Mouse (Mus musculus) hematopoietic stem cell, adult 5-6 weeks (primary cell): ENCODE results near the gene Fam177a. TPM values are rescaled to one million over a fixed set of nuclear protein-coding genes. Genes with fewer than 3 reads are reported as not detected.
A peak's percentile ranks its signal among the peaks of the same experiment; 100 is the strongest.
"Not testable (repeated sequence)": the region's sequence is repeated elsewhere in the genome, so short reads cannot be mapped to it uniquely, and the experiment has no call there.

Experiments used
- ATAC-seq, 2 experiments: fragments of 125-278 bp in 1 of 2; replicated peaks in 1 of 2; 2 replicates each; pipeline ENCODE4 v1.8.0; 2016 to 2017; ENCODE audit warnings: inconsistent platforms in 2 of 2, mild to moderate bottlenecking in 2 of 2, moderate number of reproducible peaks in 2 of 2, low read depth in 1 of 2, moderate TSS enrichment in 1 of 2; ENCODE audit not compliant: low FRiP score in 2 of 2, poor library complexity in 2 of 2, severe bottlenecking in 2 of 2, insufficient read depth in 1 of 2, low TSS enrichment in 1 of 2
- total RNA-seq: library from RNA; stranded (forward); fragments of 172-1452, 232-1000 nt; gene quantifications from 2 replicates; pipeline ENCODE4 v1.2.3, GENCODE M21; 2017

Fam177a gene
- total RNA-seq, result 14.3 and 21.1 TPM in 2 replicates

DNA sequence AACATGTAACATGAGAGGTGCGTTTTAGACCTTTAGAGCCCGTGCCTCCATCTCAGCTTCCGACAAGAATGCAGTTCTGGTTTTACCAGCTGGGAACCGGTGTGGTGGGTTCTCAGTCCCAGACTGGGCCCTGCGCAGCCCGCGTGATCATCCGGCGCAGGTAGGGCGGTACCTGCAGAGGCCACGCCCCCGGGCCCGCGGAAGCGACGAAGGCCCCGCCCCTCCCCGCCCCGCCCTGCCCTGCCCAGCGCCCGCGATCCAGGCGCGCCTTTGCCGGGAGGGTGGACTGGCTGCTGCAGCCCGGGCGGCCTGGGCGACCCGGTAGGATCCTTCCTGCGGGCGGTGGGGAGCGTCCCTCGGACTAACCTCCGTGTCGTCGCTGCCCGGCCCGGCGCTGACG, at the start of gene Fam177a:
Gene Fam177a, plus strand, starts transcription at position 228 of the 400 bp plus-strand sequence.
- ATAC-seq, result peak; percentile 92 to 94

DNA sequence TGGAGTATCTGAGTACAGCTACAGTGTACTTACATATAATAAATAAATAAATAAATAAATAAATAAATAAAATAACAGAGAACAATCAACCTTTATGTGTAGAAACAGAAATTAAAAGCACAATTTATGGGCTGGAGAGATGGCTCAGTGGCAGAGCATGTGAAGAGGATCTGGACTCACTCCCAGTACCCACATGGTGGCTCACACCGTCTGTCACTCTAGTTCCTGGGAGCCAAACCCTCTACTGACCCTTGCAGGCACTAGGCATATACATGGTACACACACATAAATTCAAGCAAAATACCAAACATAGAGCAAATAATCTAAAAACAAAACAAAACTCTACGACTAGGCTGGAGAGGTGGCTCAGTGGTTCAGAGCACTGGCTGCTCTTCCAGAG, 49.0 kb upstream of the Fam177a start:
- ATAC-seq, result no peak

DNA sequence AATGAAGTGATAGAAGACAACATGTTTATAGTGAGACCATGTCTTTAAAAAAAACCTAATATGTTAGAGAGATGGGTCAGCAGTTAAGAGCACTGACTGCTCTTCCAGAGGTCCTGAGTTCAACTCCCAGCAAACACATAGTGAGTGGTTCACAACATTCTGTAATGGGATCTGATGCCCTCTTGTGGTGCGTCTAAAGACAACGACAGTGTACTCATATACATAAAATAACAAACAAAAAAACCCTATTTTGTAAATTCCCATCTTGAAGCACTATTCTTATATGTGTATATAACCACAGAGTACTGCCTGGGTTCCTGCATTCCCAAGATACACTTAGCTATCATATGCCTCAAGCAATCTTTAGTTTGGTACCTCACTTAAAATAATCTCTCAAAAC, 45.6 kb upstream of the Fam177a start:
- not testable (repeated sequence) for ATAC-seq

DNA sequence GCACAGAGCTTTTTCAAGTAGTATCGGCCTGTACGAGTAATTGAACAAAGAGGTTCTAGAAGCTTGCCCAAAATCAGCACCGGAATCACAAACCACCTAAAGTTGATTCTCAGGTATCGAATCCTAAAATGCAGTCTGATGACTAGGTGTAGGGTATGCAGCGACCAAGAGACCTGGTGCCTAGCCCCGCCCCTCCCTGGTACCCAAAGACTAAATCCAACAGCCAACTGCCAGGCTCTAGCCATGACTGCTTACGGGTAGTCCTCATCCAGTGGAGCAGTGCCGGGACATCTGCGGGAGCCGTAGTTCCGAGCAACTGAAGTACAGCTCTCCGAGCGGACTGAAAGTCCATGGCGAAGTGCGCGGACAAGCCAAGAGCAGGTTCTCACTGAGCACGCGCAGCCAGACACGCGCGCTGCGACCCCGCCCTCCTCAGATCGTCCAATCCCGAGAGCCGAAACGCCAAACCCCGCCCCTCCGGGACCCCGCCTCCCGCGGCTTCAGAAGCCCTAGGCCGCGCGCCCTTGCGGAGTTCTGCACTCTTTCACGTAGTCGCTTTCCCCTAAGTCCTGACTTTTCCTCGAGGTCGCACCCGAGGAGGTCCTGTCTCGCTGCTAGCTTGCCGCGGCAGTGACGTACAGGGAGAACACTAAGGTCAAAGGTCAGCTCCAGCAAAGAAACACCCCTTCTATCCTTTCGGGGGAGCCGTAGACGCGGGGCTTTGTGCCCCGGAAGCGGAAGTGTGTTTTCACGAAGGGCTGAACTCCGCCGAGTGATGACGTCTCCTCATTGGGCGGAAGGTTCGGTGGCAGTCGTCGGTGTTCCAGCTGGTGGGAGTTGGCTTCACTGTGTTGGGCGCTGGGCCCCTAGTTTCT, 44.3 kb upstream of the Fam177a start, which contains the start of the genes 2700097O09Rik and Srp54a:
Gene 2700097O09Rik, minus strand, starts transcription at position 385 of the 875 bp plus-strand sequence.
Gene Srp54a, plus strand, starts transcription at position 537 of the 875 bp plus-strand sequence.
- ATAC-seq, result peak; percentile 96

DNA sequence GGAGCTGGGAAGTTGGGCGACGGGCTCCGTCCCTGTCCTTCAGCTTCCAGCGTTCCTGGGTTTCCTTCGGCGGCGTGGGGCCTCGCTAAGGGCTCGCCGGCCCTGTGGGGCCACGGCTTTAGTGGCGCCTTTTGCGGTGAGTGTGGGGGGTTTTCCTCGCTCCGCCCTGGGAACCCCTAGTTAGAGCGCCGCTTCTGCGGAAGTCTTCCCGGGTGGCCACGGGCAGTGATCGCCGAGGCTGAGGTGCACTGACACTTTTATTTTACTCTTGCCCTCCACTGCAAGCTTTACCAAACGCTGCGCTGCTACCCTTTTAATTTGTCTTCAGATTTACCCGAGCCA, 43.7 kb upstream of the Fam177a start:
- ATAC-seq, result peak; percentile 24 to 51

DNA sequence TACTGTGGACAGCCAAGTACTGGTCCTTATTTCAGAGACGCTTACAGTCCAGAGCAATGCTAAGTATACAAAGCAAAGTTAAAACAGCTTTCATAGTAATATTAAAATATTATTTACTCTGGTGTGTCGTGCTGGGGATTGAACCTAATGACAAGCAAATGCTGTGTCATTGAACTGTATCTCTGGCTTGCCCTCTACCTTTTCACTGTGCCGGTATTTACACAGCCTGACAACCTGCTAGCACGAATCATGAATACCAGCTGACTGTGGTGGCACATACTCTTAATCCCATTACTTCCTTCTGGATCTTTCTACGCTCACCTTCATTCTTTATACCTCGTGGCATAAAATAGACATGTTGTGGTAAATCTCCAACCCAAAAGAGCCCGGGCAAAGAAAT, 32.1 kb upstream of the Fam177a start:
- not testable (repeated sequence) for ATAC-seq

DNA sequence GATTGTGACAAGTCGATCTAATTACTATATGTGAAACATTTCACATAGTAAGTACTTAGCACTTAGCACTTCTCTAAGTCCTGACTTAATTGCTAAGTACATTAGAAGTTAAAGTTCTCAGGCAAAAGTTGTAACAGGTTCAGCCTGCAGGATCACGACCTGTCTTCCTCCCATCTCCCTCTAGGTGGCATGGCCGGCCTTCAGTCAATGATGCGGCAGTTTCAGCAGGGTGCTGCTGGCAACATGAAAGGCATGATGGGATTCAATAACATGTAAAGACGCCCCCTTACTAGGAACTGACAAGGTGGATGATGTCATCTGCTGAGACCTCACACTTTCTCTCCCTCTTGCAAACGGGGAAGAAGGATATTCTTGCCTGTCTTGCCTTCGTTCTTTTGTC, 11.7 kb upstream of the Fam177a start:
- ATAC-seq, result peak; percentile 72 to 74; a peak in 3 of 4 replicates

DNA sequence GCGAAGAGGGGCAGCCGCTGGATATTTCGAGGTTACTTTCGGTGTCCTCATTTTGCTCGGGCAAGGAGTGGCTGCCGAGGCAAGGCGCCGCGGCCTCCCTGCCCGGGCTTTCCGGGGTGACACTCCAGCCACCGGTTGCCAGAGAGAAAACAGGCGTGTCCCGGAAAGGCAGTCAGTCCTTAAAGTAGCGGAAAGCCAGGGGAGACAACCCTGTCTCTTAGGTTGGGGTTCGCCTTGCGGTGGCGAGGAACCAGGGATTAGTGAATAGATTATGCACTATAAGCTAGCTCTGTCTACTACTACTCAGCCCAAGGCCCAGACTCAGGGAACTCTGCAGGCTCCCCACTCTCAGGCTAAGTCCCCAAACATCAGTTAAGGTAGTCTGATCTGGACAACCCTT, 462 bp downstream of the Fam177a start:
- ATAC-seq, result peak in 1 of 2 experiments; percentile 54; a peak in 3 of 4 replicates

DNA sequence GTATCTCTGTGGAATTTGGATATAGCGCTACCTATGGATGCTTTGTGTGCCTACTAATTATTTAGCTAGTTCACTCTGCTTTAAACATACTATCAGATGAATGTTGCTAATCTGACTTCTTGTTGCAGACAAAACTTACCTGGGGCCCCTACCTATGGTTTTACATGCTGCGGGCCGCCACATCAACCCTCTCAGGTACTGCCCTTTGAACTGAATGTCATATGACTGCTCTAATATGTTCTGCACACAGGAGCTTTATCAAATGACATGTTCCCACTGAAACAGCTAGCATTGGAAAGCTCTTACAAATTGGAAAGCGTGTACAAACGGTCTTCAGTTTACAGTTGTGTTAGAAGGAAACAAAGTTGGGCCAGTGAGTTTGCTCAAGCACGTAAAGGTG, 11.3 kb downstream of the Fam177a start:
- ATAC-seq, result not testable (repeated sequence)

DNA sequence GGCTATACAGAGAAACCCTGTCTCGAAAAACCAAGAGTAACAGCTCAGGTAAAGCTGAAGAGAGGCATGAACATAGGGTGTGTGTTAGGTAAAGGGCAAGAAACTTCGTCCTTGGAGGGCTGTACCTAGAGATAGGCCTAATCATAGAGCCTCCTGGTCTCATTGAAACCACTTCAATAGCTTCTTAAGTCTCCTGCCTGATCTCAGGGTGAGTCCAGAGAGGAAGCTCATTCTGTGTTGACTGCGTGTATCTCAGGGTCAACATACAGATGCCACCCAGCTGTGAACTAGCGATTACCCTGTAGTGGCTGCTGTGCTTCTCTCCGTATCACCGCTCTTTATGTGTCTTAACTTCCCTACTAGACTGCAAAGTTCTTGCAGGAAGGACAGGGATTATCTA, 13.6 kb downstream of the Fam177a start:
- ATAC-seq, result not testable (repeated sequence)

DNA sequence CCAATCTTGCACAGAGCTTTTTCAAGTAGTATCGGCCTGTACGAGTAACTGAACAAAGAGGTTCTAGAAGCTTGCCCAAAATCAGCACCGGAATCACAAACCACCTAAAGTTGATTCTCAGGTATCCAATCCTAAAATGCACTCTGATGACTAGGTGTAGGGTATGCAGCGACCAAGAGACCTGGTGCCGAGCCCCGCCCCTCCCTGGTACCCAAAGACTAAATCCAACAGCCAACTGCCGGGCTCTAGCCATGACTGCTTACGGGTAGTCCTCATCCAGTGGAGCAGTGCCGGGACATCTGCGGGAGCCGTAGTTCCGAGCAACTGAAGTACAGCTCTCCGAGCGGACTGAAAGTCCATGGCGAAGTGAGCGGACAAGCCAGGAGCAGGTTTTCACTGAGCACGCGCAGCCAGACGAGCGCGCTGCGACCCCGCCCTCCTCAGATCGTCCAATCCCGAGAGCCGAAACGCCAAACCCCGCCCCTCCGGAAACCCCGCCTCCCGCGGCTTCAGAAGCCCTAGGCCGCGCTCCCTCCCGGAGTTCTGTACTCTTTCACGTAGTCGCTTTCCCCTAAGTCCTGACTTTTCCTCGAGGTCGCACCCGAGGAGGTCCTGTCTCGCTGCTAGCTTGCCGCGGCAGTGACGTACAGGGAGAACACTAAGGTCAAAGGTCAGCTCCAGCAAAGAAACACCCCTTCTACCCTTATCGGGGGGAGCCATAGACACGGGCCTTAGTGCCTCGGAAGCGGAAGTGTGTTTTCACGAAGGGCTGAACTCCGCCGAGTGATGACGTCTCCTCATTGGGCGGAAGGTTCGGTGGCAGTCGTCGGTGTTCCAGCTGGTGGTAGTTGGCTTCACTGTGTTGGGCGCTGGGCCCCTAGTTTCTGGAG, 30.5 kb downstream of the Fam177a start, which contains the start of gene Srp54b:
Gene Srp54b, plus strand, starts transcription at position 546 of the 890 bp plus-strand sequence.
- ATAC-seq, result peak; percentile 92 to 93

DNA sequence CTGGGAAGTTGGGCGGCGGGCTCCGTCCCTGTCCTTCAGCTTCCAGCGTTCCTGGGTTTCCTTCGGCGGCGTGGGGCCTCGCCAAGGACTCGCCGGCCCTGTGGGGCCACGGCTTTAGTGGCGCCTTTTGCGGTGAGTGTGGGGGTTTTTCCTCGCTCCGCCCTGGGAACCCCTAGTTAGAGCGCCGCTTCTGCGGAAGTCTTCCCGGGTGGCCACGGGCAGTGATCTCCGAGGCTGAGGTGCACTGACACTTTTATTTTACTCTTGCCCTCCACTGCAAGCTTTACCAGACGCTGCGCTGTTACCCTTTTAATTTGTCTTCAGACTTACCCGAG, 31.1 kb downstream of the Fam177a start:
- peak; percentile 14 to 43; a peak in 3 of 4 replicates for ATAC-seq

DNA sequence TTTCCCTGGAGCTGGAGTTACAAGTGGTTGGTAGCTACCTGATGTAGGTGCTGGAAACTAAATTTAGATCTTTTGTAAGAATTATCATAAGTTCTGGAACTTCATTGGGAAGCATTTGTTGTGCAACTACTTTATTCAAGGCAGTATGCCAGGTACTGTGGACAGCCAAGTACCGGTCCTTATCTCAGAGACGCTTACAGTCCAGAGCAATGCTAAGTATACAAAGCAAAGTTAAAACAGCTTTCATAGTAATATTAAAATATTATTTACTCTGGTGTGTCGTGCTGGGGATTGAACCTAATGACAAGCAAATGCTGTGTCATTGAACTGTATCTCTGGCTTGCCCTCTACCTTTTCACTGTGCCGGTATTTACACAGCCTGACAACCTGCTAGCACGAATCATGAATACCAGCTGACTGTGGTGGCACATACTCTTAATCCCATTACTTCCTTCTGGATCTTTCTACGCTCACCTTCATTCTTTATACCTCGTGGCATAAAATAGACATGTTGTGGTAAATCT, 42.8 kb downstream of the Fam177a start:
- not testable (repeated sequence) for ATAC-seq

DNA sequence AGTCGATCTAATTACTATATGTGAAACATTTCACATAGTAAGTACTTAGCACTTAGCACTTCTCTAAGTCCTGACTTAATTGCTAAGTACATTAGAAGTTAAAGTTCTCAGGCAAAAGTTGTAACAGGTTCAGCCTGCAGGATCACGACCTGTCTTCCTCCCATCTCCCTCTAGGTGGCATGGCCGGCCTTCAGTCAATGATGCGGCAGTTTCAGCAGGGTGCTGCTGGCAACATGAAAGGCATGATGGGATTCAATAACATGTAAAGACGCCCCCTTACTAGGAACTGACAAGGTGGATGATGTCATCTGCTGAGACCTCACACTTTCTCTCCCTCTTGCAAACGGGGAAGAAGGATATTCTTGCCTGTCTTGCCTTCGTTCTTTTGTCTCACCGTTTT, 63.4 kb downstream of the Fam177a start:
- peak; percentile 72 to 76 for ATAC-seq

DNA sequence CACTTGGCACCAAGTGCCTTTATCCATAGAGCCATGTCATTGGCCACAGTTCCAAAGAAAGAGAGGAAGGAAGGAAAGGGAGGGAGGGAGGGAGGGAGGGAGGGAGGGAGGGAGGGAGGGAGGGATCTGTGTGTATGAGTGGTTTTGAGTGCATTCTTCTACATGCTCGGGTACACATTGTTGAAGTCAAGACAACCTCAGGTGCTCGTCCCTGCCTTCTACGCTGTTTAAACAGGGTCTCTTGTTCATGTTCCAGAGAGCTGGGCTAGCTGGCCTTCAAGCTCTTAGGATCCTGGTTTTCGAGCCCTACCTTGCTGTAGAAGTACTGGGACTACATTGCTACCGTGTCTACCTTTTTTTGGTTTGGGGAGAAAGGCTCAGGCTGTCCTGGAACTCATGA, 64.9 kb downstream of the Fam177a start:
- ATAC-seq, result not testable (repeated sequence)
